Comparison of ENCODE assay signal across 8 mouse cellular contexts in genomic region chr10:44861671-44862359, GRCm38 (mm10).
DNase-seq lines count a peak whose midpoint lies in the region.

No protein-coding gene starts in this region.

- peak; percentile 13 for DNase-seq in embryo, embryonic 10 days (ENCODE audit: low spot score)
- DNase-seq in embryo, embryonic 9.5 days (ENCODE audit: extremely low spot score), result no peak
- DNase-seq in fibroblast of lung, adult 2 months (ENCODE audit: low read depth), result peak; percentile 15
- peak; percentile 62 to 76 for DNase-seq in kidney, adult 8-10 months
- DNase-seq in lung, postnatal 10 days, result peak; percentile 78
- no peak for DNase-seq in right cerebral cortex, postnatal 36 days (ENCODE audit: low spot score in 2 of 2)
- no peak for DNase-seq in spleen, postnatal 10 days (ENCODE audit: low spot score in 2 of 2)
- no peak for DNase-seq in thymus, postnatal 14 days

Comparison
In these comparisons a context has a peak if more than half of its experiments do, and no peak if none do; other contexts are left out.
1. DNase-seq: peak in embryo, embryonic 10 days (single experiment), fibroblast of lung, adult 2 months (single experiment), kidney, adult 8-10 months (2 of 2) and lung, postnatal 10 days (single experiment); none in embryo, embryonic 9.5 days (single experiment), right cerebral cortex, postnatal 36 days (0 of 2), spleen, postnatal 10 days (0 of 2) and thymus, postnatal 14 days (single experiment).